Mouse (Mus musculus) liver, embryonic 14.5 days (tissue): ENCODE results near the gene Ndufaf3. TPM values are rescaled to one million over a fixed set of nuclear protein-coding genes. Genes with fewer than 3 reads are reported as not detected.

Experiments used
- ATAC-seq: fragments of 200-750 bp; cut with Nextera tagmentation; 2 replicates; pipeline ENCODE4 v1.8.0; 2017; ENCODE audit warnings: moderate number of reproducible peaks, mild to moderate bottlenecking, moderate library complexity; ENCODE audit not compliant: insufficient read depth
- DNase-seq, 3 experiments: peaks; one replicate each; pipeline ENCODE4 v3.0.0-alpha.2; 2012 to 2013; ENCODE audit warnings: low read depth in 3 of 3, low spot score in 3 of 3
- H3K27ac ChIP-seq: fragments of 300-500 bp; sonication (generic); 2 replicates; pipeline ENCODE4 v1.5.1; 2014; ENCODE audit warnings: moderate library complexity, mild to moderate bottlenecking, control low read depth, inconsistent platforms
- H3K27me3 ChIP-seq: fragments of 300-500 bp; sonication (generic); 2 replicates; pipeline ENCODE4 v1.6.1; 2014; ENCODE audit warnings: mild to moderate bottlenecking, low read length, moderate library complexity; ENCODE audit not compliant: control insufficient read depth, insufficient read depth
- H3K36me3 ChIP-seq: fragments of 300-500 bp; sonication (generic); replicated peaks from 2 replicates; pipeline ENCODE4 v1.6.1; 2014; ENCODE audit warnings: low read depth; ENCODE audit not compliant: control insufficient read depth, insufficient read depth
- H3K4me1 ChIP-seq, 2 experiments: fragments of 200-500 bp in 1 of 2; fragments of 300-500 bp in 1 of 2; sonication (generic) in 1 of 2; replicated peaks; 2 replicates each; pipeline ENCODE4 v1.6.1; 2012 to 2014; ENCODE audit warnings: antibody characterized with exemption in 1 of 2, inconsistent platforms in 1 of 2, low read length in 1 of 2; ENCODE audit not compliant: control insufficient read depth in 2 of 2, insufficient read depth in 2 of 2
- H3K4me2 ChIP-seq: fragments of 300-500 bp; sonication (generic); 2 replicates; pipeline ENCODE4 v1.6.1; 2014; ENCODE audit warnings: low read depth, mild to moderate bottlenecking, control low read depth, moderate library complexity
- H3K4me3 ChIP-seq, 2 experiments: fragments of 200-500 bp in 1 of 2; fragments of 300-500 bp in 1 of 2; sonication (generic) in 1 of 2; 2 replicates each; pipeline ENCODE4 v1.5.1; 2012 to 2014; ENCODE audit warnings: low read depth in 2 of 2, low read length in 2 of 2, mild to moderate bottlenecking in 2 of 2, control low read depth in 1 of 2, inconsistent platforms in 1 of 2, moderate library complexity in 1 of 2; ENCODE audit not compliant: insufficient read depth in 1 of 2
- H3K9ac ChIP-seq: fragments of 300-500 bp; sonication (generic); replicated peaks from 2 replicates; pipeline ENCODE4 v1.6.1; 2014; ENCODE audit warnings: mild to moderate bottlenecking, control low read depth, moderate library complexity
- H3K9me3 ChIP-seq: fragments of 300-500 bp; sonication (generic); 2 replicates; pipeline ENCODE4 v1.6.1; 2016; ENCODE audit warnings: low read length, mixed read lengths; ENCODE audit not compliant: control insufficient read depth
- CTCF ChIP-seq: IDR thresholded peaks from 2 replicates; pipeline ENCODE4 v1.5.1; 2016; ENCODE audit warnings: antibody characterized with exemption, low read depth, control low read depth
- EP300 ChIP-seq: IDR thresholded peaks from 2 replicates; pipeline ENCODE4 v1.6.1; 2016; ENCODE audit warnings: antibody characterized with exemption, low read depth
- WGBS: fragments of 180-500 bp; shearing (Covaris S2); extraction: QIAGEN DNeasy Blood & Tissue Kit; methylation state at CpG from one replicate; pipeline ENCODE4 v1.1.7; 2014; ENCODE audit not compliant: insufficient replicate concordance; 5-methylcytosine and 5-hydroxymethylcytosine counted together
- microRNA counts: library from miRNA; unstranded; fragments of <30 nt; microRNA quantifications from one replicate; lab custom pipeline; 2016
- microRNA-seq: library from miRNA; unstranded; fragments of <30 nt; microRNA quantifications from one replicate; pipeline ENCODE4, GENCODE M21; 2016
- polyA plus RNA-seq, 2 experiments: library from polyadenylated mRNA; depleted of rRNA in 1 of 2; stranded (reverse) in 1 of 2; unstranded in 1 of 2; fragments of >200 nt; fragmentation: Nextera tagmentation in 1 of 2; extraction: Ambion mirVana in 1 of 2; gene quantifications; 2 replicates each; pipeline versions ENCODE4 v1.2.1 to v1.2.3; 2012 to 2014

The Ndufaf3 gene
- polyA plus RNA-seq, 2 experiments: 12.1 to 36.1 TPM

- Histone ChIP-seq H3K27me3 (no peaks in the 10 kb centered on the region), H3K27ac (no peak overlapping the region), H3K36me3 (peaks cover 33% of the 10 kb centered on the region), H3K4me2 (no peak overlapping the region), H3K4me1 (peaks cover 3 to 13% of the 10 kb centered on the region in 2 experiments; a peak in 3 of 4 replicates), H3K4me3 (no peak overlapping the region), H3K9ac (no peak overlapping the region), H3K9me3 (no peaks in the 10 kb centered on the region)
- ATAC-seq (no peak), DNase-seq (no peak)
- WGBS: 92% methylated on average over 4 of the region's 4 CpGs
- TF ChIP-seq EP300 (no peak), CTCF (no peak)
Measured at GRCm38 (mm10) chr9:108523341-108523740, 43.9 kb downstream of the Ndufaf3 start.

DNA sequence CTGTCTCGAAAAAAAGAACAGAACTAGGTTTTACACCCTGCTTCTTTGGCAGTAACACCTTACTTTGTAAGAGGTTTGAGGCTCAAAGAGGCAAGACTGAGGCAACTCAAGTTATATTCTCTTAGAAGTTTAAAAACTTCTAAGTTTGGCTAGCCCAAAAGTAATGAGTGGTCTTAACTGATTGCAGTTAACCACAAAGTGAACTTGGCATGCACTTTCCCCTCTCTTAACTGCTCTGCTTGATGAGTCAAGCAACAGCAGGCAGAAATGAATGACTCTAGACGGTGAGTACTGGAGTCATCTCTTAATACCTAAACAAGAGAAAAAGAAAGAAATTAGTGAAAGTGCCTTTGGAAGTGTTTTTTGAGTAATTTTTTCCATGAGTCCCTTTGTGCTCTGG, 45.6 kb downstream of the Ndufaf3 start:
- TF ChIP-seq CTCF: no peak
- no peak for TF ChIP-seq EP300
- no peak overlapping the region for H3K27ac ChIP-seq
- 58% methylated on average over 2 of the region's 2 CpGs for WGBS
- H3K4me3 ChIP-seq: no peak overlapping the region
- H3K9ac ChIP-seq: no peak overlapping the region
- no peak overlapping the region for H3K4me2 ChIP-seq
- H3K9me3 ChIP-seq: no peaks in the 10 kb centered on the region
- ATAC-seq: no peak
- peaks cover 26% of the 10 kb centered on the region for H3K36me3 ChIP-seq
- H3K4me1 ChIP-seq: peaks cover 3 to 13% of the 10 kb centered on the region in 2 experiments; a peak in 3 of 4 replicates
- H3K27me3 ChIP-seq: no peaks in the 10 kb centered on the region
- no peak for DNase-seq

GRCm38 (mm10) chr9:108517931-108518332, 49.3 kb downstream of the Ndufaf3 start:
- 0 out of 2 replicates have a peak, but pooled peaks have one; percentile 1 for ATAC-seq
- TF ChIP-seq CTCF (peak; percentile 24; the same call in 1 of the 2 replicates), EP300 (no peak)
- WGBS: 1% methylated on average over 13 of the region's 13 CpGs
- Histone ChIP-seq H3K9ac (peak overlapping the region; percentile 97), H3K4me2 (peak overlapping the region; percentile 82), H3K36me3 (peaks cover 34% of the 10 kb centered on the region), H3K27ac (peak overlapping the region; percentile 90), H3K9me3 (no peaks in the 10 kb centered on the region), H3K4me3 (peak overlapping the region; percentile 80 to 90), H3K4me1 (peaks cover 6 to 17% of the 10 kb centered on the region in 2 experiments; a peak in 3 of 4 replicates), H3K27me3 (no peaks in the 10 kb centered on the region)
- DNase-seq: peak; percentile 42 to 47 (median 45)

DNA sequence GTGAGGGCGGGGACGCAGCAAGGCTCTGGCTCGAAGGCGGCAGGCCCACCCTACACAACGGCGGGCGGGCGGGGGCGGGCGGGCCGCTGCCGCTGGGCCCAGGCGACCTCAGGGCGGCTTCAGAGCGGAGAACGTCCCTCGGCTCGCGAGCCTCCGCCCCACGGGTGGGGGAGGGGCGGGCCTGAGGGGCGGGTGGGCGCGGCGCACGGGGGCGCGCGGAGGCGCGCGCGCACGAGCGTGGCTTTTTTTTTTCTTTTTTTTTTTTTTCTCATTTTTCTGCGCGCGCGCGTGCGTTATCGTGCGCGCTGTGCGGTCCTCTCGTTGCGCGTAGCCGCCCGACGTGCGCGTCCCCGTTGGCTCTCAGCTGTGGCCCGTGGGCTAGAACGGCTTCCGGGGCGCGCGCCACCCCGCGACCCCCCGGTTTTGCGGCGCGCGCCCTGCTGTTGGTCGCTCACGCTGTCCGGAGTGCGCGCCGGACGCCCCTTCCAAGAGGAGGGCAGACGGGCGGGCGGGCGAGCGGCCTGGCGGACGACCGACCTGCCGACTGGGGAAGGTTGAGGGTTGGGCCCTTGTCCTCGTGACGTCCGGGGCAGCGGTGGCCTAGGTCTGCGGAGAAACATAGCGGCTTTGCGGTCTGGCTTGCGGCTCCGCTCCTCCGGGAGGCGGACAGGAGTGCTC, 49.8 kb downstream of the Ndufaf3 start:
- under 1% methylated on average over 78 of the region's 95 CpGs for WGBS
- Histone ChIP-seq H3K36me3 (peaks cover 36% of the 10 kb centered on the region), H3K9ac (peak overlapping the region; percentile 97), H3K4me1 (peaks cover 6 to 17% of the 10 kb centered on the region in 2 experiments; a peak in 3 of 4 replicates), H3K27me3 (no peaks in the 10 kb centered on the region), H3K9me3 (no peaks in the 10 kb centered on the region), H3K27ac (peak overlapping the region; percentile 90), H3K4me3 (peak overlapping the region; percentile 80 to 90), H3K4me2 (peak overlapping the region; percentile 82)
- TF ChIP-seq EP300: no peak
- no peak for TF ChIP-seq CTCF
- peak; percentile 70 to 74 (median 70) for DNase-seq
- peak; percentile 87 for ATAC-seq

GRCm38 (mm10) chr9:108516380-108517251, 50.6 kb downstream of the Ndufaf3 start, which contains the start of gene Qrich1:
TSS of gene Qrich1 (plus strand) at chr9:108516806.
- WGBS: 1% methylated on average over 55 of the region's 55 CpGs
- peaks cover 43% of the 10 kb centered on the region for H3K36me3 ChIP-seq
- H3K4me1 ChIP-seq: peaks cover 6 to 17% of the 10 kb centered on the region in 2 experiments; a peak in 3 of 4 replicates
- peak within 1 kb of the TSS; percentile 80 to 90 for H3K4me3 ChIP-seq
- peak; percentile 94 to 96 (median 95) for DNase-seq
- peak within 1 kb of the TSS; percentile 97 for H3K9ac ChIP-seq
- no peaks in the 10 kb centered on the region for H3K27me3 ChIP-seq
- H3K4me2 ChIP-seq: peak within 1 kb of the TSS; percentile 82
- ATAC-seq: peak; percentile 92
- peak; percentile 95 for TF ChIP-seq EP300
- peak; percentile 27; the same call in 1 of the 2 replicates for TF ChIP-seq CTCF
- peak within 1 kb of the TSS; percentile 90 for H3K27ac ChIP-seq
- no peaks in the 10 kb centered on the region for H3K9me3 ChIP-seq

MicroRNA genes within 50 kb of the gene (microRNA counts, 519-probe panel; counts per million panel counts)
- microRNA mmu-miR-191 (lab: Ali Mortazavi, UCI) (6,333 counts per million, percentile 53 among the panel's probes with 10 or more counts), microRNA mmu-miR-425 (lab: Ali Mortazavi, UCI) (5,382 counts per million, percentile 31 among the panel's probes with 10 or more counts)

Small RNAs within 50 kb of the gene (microRNA-seq; reads per million reads assigned to microRNA genes)
- gene Gm24083: not detected
- gene Mir191: not detected
- 7,521 reads per million, percentile 90 among the genes with 10 or more reads in this experiment for gene Mir425

Other genes with a start within 250 kb of the Ndufaf3 start
- gene Gpx1, start 228.5 kb downstream of the Ndufaf3 start, polyA plus RNA-seq (2012; rRNA removed): 3,084 and 3,741 TPM in 2 replicates
- gene Gpx1, start 228.5 kb downstream of the Ndufaf3 start, polyA plus RNA-seq (2014; fragmentation: Nextera tagmentation; extraction: Ambion mirVana): 6,910 and 6,914 TPM in 2 replicates
- 29.2 and 38.5 TPM in 2 replicates for gene Usp4, start 219.6 kb downstream of the Ndufaf3 start, polyA plus RNA-seq (2012; rRNA removed)
- 59.3 and 67.6 TPM in 2 replicates for gene Usp4, start 219.6 kb downstream of the Ndufaf3 start, polyA plus RNA-seq (2014; fragmentation: Nextera tagmentation; extraction: Ambion mirVana)
- 0.47 and 0.49 TPM in 2 replicates for gene 1700102P08Rik, start 174.6 kb downstream of the Ndufaf3 start, polyA plus RNA-seq (2012; rRNA removed)
- gene 1700102P08Rik, start 174.6 kb downstream of the Ndufaf3 start, polyA plus RNA-seq (2014; fragmentation: Nextera tagmentation; extraction: Ambion mirVana): 0.45 and 0.52 TPM in 2 replicates
- 0.12 and 0.20 TPM in 2 replicates for gene Ccdc36, start 138.9 kb downstream of the Ndufaf3 start, polyA plus RNA-seq (2012; rRNA removed)
- gene Ccdc36, start 138.9 kb downstream of the Ndufaf3 start, polyA plus RNA-seq (2014; fragmentation: Nextera tagmentation; extraction: Ambion mirVana): 0.24 and 0.27 TPM in 2 replicates
- not detected in 2 replicates for gene BC048562, start 131.0 kb downstream of the Ndufaf3 start, polyA plus RNA-seq (2012; rRNA removed)
- not detected in 2 replicates for gene BC048562, start 131.0 kb downstream of the Ndufaf3 start, polyA plus RNA-seq (2014; fragmentation: Nextera tagmentation; extraction: Ambion mirVana)
- 8.6 and 9.7 TPM in 2 replicates for gene Ccdc71, start 106.9 kb downstream of the Ndufaf3 start, polyA plus RNA-seq (2012; rRNA removed)
- 14.5 and 15.6 TPM in 2 replicates for gene Ccdc71, start 106.9 kb downstream of the Ndufaf3 start, polyA plus RNA-seq (2014; fragmentation: Nextera tagmentation; extraction: Ambion mirVana)
- 13.1 and 16.5 TPM in 2 replicates for gene Klhdc8b, start 105.9 kb downstream of the Ndufaf3 start, polyA plus RNA-seq (2012; rRNA removed)
- 6.9 and 9.5 TPM in 2 replicates for gene Klhdc8b, start 105.9 kb downstream of the Ndufaf3 start, polyA plus RNA-seq (2014; fragmentation: Nextera tagmentation; extraction: Ambion mirVana)
- 8.3 and 9.1 TPM in 2 replicates for gene Lamb2, start 87.7 kb downstream of the Ndufaf3 start, polyA plus RNA-seq (2012; rRNA removed)
- gene Lamb2, start 87.7 kb downstream of the Ndufaf3 start, polyA plus RNA-seq (2014; fragmentation: Nextera tagmentation; extraction: Ambion mirVana): 4.3 and 5.8 TPM in 2 replicates
- 33.9 and 36.0 TPM in 2 replicates for gene Usp19, start 76.8 kb downstream of the Ndufaf3 start, polyA plus RNA-seq (2012; rRNA removed)
- 17.1 and 22.5 TPM in 2 replicates for gene Usp19, start 76.8 kb downstream of the Ndufaf3 start, polyA plus RNA-seq (2014; fragmentation: Nextera tagmentation; extraction: Ambion mirVana)
- 88.6 and 184 TPM in 2 replicates for gene Qars, start 59.7 kb downstream of the Ndufaf3 start, polyA plus RNA-seq (2012; rRNA removed)
- 61.3 and 65.8 TPM in 2 replicates for gene Qars, start 59.7 kb downstream of the Ndufaf3 start, polyA plus RNA-seq (2014; fragmentation: Nextera tagmentation; extraction: Ambion mirVana)
- 34.0 and 40.6 TPM in 2 replicates for gene Qrich1, start 50.6 kb downstream of the Ndufaf3 start, polyA plus RNA-seq (2012; rRNA removed)
- gene Qrich1, start 50.6 kb downstream of the Ndufaf3 start, polyA plus RNA-seq (2014; fragmentation: Nextera tagmentation; extraction: Ambion mirVana): 39.8 and 46.3 TPM in 2 replicates
- gene Impdh2, start 7.1 kb downstream of the Ndufaf3 start, polyA plus RNA-seq (2012; rRNA removed): 86.6 and 117 TPM in 2 replicates
- 104 and 117 TPM in 2 replicates for gene Impdh2, start 7.1 kb downstream of the Ndufaf3 start, polyA plus RNA-seq (2014; fragmentation: Nextera tagmentation; extraction: Ambion mirVana)
- gene Dalrd3, start 2.5 kb upstream of the Ndufaf3 start, polyA plus RNA-seq (2012; rRNA removed): 43.8 and 48.0 TPM in 2 replicates
- 26.4 and 33.6 TPM in 2 replicates for gene Dalrd3, start 2.5 kb upstream of the Ndufaf3 start, polyA plus RNA-seq (2014; fragmentation: Nextera tagmentation; extraction: Ambion mirVana)
- gene Wdr6, start 11.3 kb upstream of the Ndufaf3 start, polyA plus RNA-seq (2012; rRNA removed): 8.4 and 9.4 TPM in 2 replicates
- gene Wdr6, start 11.3 kb upstream of the Ndufaf3 start, polyA plus RNA-seq (2014; fragmentation: Nextera tagmentation; extraction: Ambion mirVana): 8.4 and 11.1 TPM in 2 replicates
- 0.52 and 0.54 TPM in 2 replicates for gene P4htm, start 30.2 kb upstream of the Ndufaf3 start, polyA plus RNA-seq (2012; rRNA removed)
- gene P4htm, start 30.2 kb upstream of the Ndufaf3 start, polyA plus RNA-seq (2014; fragmentation: Nextera tagmentation; extraction: Ambion mirVana): 0.25 and 0.67 TPM in 2 replicates
- 15.3 and 17.7 TPM in 2 replicates for gene Arih2, start 82.0 kb upstream of the Ndufaf3 start, polyA plus RNA-seq (2012; rRNA removed)
- 18.0 and 22.0 TPM in 2 replicates for gene Arih2, start 82.0 kb upstream of the Ndufaf3 start, polyA plus RNA-seq (2014; fragmentation: Nextera tagmentation; extraction: Ambion mirVana)
- 5.8 and 8.6 TPM in 2 replicates for gene Slc25a20, start 94.7 kb upstream of the Ndufaf3 start, polyA plus RNA-seq (2012; rRNA removed)
- 12.3 and 14.0 TPM in 2 replicates for gene Slc25a20, start 94.7 kb upstream of the Ndufaf3 start, polyA plus RNA-seq (2014; fragmentation: Nextera tagmentation; extraction: Ambion mirVana)
- 5.0 and 6.4 TPM in 2 replicates for gene Prkar2a, start 121.9 kb upstream of the Ndufaf3 start, polyA plus RNA-seq (2012; rRNA removed)
- gene Prkar2a, start 121.9 kb upstream of the Ndufaf3 start, polyA plus RNA-seq (2014; fragmentation: Nextera tagmentation; extraction: Ambion mirVana): 9.9 and 10.1 TPM in 2 replicates
- 27.7 and 29.2 TPM in 2 replicates for gene Ip6k2, start 216.4 kb upstream of the Ndufaf3 start, polyA plus RNA-seq (2012; rRNA removed)
- 10.4 and 11.7 TPM in 2 replicates for gene Ip6k2, start 216.4 kb upstream of the Ndufaf3 start, polyA plus RNA-seq (2014; fragmentation: Nextera tagmentation; extraction: Ambion mirVana)
- 3.4 and 4.0 TPM in 2 replicates for gene Nckipsd, start 240.9 kb upstream of the Ndufaf3 start, polyA plus RNA-seq (2012; rRNA removed)
- 3.2 TPM in 2 replicates for gene Nckipsd, start 240.9 kb upstream of the Ndufaf3 start, polyA plus RNA-seq (2014; fragmentation: Nextera tagmentation; extraction: Ambion mirVana)